In genomic region chr17:48936445-48937141, GRCm38 (mm10) we compare ENCODE assay signal across 13 mouse cellular contexts. TPM values are rescaled to one million over a fixed set of nuclear protein-coding genes. Genes with fewer than 3 reads are reported as not detected.
A peak's percentile ranks its signal among the peaks of the same experiment; 100 is the strongest.
DNase-seq lines count a peak whose midpoint lies in the region; ATAC-seq and TF ChIP-seq lines count a peak whose summit lies in the region.
"Had no signal": no experiment of that assay in that cellular context is flagged by ENCODE, and none has a peak within 500 bp of the region (broad histone marks: within the 10 kb centered on the region; RNA-seq: fewer than 3 reads in every experiment).

No protein-coding gene starts in this region.

- H3K4me1 ChIP-seq in midbrain, postnatal 0 days (ENCODE audit: insufficient read depth, low read length), result peaks cover 5% of the 10 kb centered on the region; the same call in 1 of the 2 replicates
- H3K4me1 ChIP-seq in midbrain, embryonic 10.5 days, result peaks cover 26% of the 10 kb centered on the region

- no peak overlapping the region for H3K4me3 ChIP-seq in midbrain, postnatal 0 days (ENCODE audit: low read depth, low read length)
- no peak overlapping the region for H3K4me3 ChIP-seq in midbrain, embryonic 10.5 days
- H3K4me3 ChIP-seq: limb, embryonic 10.5 days; neural tube, embryonic 12.5 days had no signal

- 0 out of 2 replicates have a peak, but pooled peaks cover 3% of the 10 kb centered on the region for H3K36me3 ChIP-seq in midbrain, postnatal 0 days (ENCODE audit: insufficient read depth, low read length)
- H3K36me3 ChIP-seq in midbrain, embryonic 10.5 days, result no peaks in the 10 kb centered on the region
- H3K36me3 ChIP-seq: limb, embryonic 10.5 days; neural tube, embryonic 12.5 days had no signal

- peak; percentile 66 for TF ChIP-seq CTCF in midbrain, postnatal 0 days (IDR thresholded peaks at IDR 0.05)

- WGBS in midbrain, postnatal 0 days, result 60% methylated on average over 5 of the region's 5 CpGs
- 57% methylated on average over 5 of the region's 5 CpGs for WGBS in midbrain, embryonic 10.5 days

- no peaks in the 10 kb centered on the region for H3K27me3 ChIP-seq in midbrain, postnatal 0 days (ENCODE audit: insufficient read depth, low read length)
- H3K27me3 ChIP-seq in midbrain, embryonic 10.5 days (ENCODE audit: low read depth, poor library complexity, severe bottlenecking), result peaks cover 29% of the 10 kb centered on the region

- no peaks in the 10 kb centered on the region for H3K9me3 ChIP-seq in midbrain, postnatal 0 days (ENCODE audit: low read length)
- H3K9me3 ChIP-seq in midbrain, embryonic 10.5 days (replicated peaks), result no peaks in the 10 kb centered on the region
- H3K9me3 ChIP-seq: limb, embryonic 10.5 days; neural tube, embryonic 12.5 days had no signal

- peak; percentile 39 for DNase-seq in kidney, postnatal 14 days
- no peak for DNase-seq in kidney, adult 11 months
- peak; percentile 69 for DNase-seq in midbrain, postnatal 0 days (ENCODE audit: low spot score)
- DNase-seq in midbrain, embryonic 10.5 days (ENCODE audit: low spot score), result no peak
- peak; percentile 59 for DNase-seq in embryo, embryonic 10.5 days (ENCODE audit: low spot score)
- peak; percentile 64 for DNase-seq in retina, postnatal 1 day
- DNase-seq: adrenal gland, postnatal 25 days; cerebellum, adult 9-11 months; thymus, postnatal 36 days had no signal

- peak overlapping the region; percentile 72; the same call in 1 of the 2 replicates for H3K4me2 ChIP-seq in midbrain, postnatal 0 days (ENCODE audit: low read depth, low read length, poor library complexity, severe bottlenecking)
- H3K4me2 ChIP-seq: neural tube, embryonic 12.5 days had no signal

- H3K27ac ChIP-seq in midbrain, postnatal 0 days (ENCODE audit: low read depth, low read length), result no peak overlapping the region
- no peak overlapping the region for H3K27ac ChIP-seq in midbrain, embryonic 10.5 days (replicated peaks)
- H3K27ac ChIP-seq: limb, embryonic 10.5 days; neural tube, embryonic 12.5 days had no signal

- ATAC-seq in midbrain, postnatal 0 days (ENCODE audit: low FRiP score), result no peak
- no peak for ATAC-seq in monocyte, adult 5-6 weeks (replicated peaks; ENCODE audit: insufficient number of reproducible peaks, low FRiP score, low TSS enrichment, poor library complexity, severe bottlenecking)

- H3K9ac ChIP-seq in midbrain, postnatal 0 days (replicated peaks; ENCODE audit: low read length, poor library complexity, severe bottlenecking), result no peak overlapping the region
- H3K9ac ChIP-seq: neural tube, embryonic 12.5 days had no signal

RNA-seq across cellular contexts. Expression of gene Lrfn2, which starts 4.4 kb away (rescaled TPM):
- total RNA-seq in midbrain, postnatal 0 days (2014; rRNA removed), result 31.3 and 40.7 TPM in 2 replicates
- polyA plus RNA-seq in midbrain, postnatal 0 days (2015; fragmentation: Nextera tagmentation; extraction: Ambion mirVana), result 14.9 and 17.3 TPM in 2 replicates
- 0.23 and 0.43 TPM in 2 replicates for polyA plus RNA-seq in midbrain, embryonic 10.5 days (2016; fragmentation: Nextera tagmentation; extraction: Ambion mirVana)
- not detected in 3 replicates for total RNA-seq in monocyte, adult 5-6 weeks (2017)
- total RNA-seq: granulocyte monocyte progenitor cell, adult 5-6 weeks had no signal
- polyA plus RNA-seq: limb, embryonic 10.5 days had no signal

Comparison
In these comparisons a context has a peak if more than half of its experiments do, and no peak if none do; other contexts are left out.
1. DNase-seq: peak in kidney, postnatal 14 days (single experiment), midbrain, postnatal 0 days (single experiment), embryo, embryonic 10.5 days (single experiment) and retina, postnatal 1 day (single experiment); none in kidney, adult 11 months (single experiment) and midbrain, embryonic 10.5 days (single experiment).
2. RNA of gene Lrfn2, which starts 4.4 kb away (total RNA-seq): 31.3 to 40.7 TPM in midbrain, postnatal 0 days; not detected in monocyte, adult 5-6 weeks; every median in the first group is over 10 times any median in the second.